Mouse (Mus musculus) stomach, embryonic 16.5 days (tissue): ENCODE measurements around the gene Acot7. TPM values are rescaled to one million over a fixed set of nuclear protein-coding genes. Genes with fewer than 3 reads are reported as not detected.
"Not testable (repeated sequence)": the region's sequence is repeated elsewhere in the genome, so short reads cannot be mapped to it uniquely, and the experiment has no call there.

ENCODE experiments used
- ATAC-seq: fragments of 200-750 bp; cut with Nextera tagmentation; 2 replicates; pipeline ENCODE4 v1.8.0; 2017; ENCODE audit warnings: moderate number of reproducible peaks, moderate TSS enrichment; ENCODE audit not compliant: insufficient read depth, low FRiP score
- H3K27ac ChIP-seq: fragments of 300-500 bp; sonication (generic); 2 replicates; pipeline ENCODE4 v1.5.1; 2014; ENCODE audit warnings: low read length
- H3K27me3 ChIP-seq: fragments of 300-500 bp; sonication (generic); 2 replicates; pipeline ENCODE4 v1.6.1; 2014; ENCODE audit warnings: low read length, control low read depth, mixed read lengths; ENCODE audit not compliant: control insufficient read depth, insufficient read depth
- H3K36me3 ChIP-seq: fragments of 300-500 bp; sonication (generic); 2 replicates; pipeline ENCODE4 v1.6.1; 2014; ENCODE audit warnings: low read length; ENCODE audit not compliant: control insufficient read depth, insufficient read depth
- H3K4me1 ChIP-seq: fragments of 300-500 bp; sonication (generic); 2 replicates; pipeline ENCODE4 v1.6.1; 2014; ENCODE audit warnings: low read length, control low read depth, mixed read lengths; ENCODE audit not compliant: control insufficient read depth, insufficient read depth
- H3K4me2 ChIP-seq: fragments of 300-500 bp; sonication (generic); 2 replicates; pipeline ENCODE4 v1.6.1; 2014; ENCODE audit warnings: low read depth, low read length, mixed read lengths
- H3K4me3 ChIP-seq: fragments of 300-500 bp; sonication (generic); replicated peaks from 2 replicates; pipeline ENCODE4 v1.5.1; 2014; ENCODE audit warnings: mild to moderate bottlenecking, low read length
- H3K9ac ChIP-seq: fragments of 300-500 bp; sonication (generic); 2 replicates; pipeline ENCODE4 v1.6.1; 2014; ENCODE audit warnings: low read length
- H3K9me3 ChIP-seq: fragments of 300-500 bp; sonication (generic); replicated peaks from 2 replicates; pipeline ENCODE4 v1.6.1; 2016; ENCODE audit warnings: low read length, control low read depth; ENCODE audit not compliant: control insufficient read depth
- WGBS: fragments of 180-500 bp; shearing (Covaris S2); extraction: QIAGEN DNeasy Blood & Tissue Kit; methylation state at CpG from one replicate; pipeline ENCODE4 v1.1.7; 2014; 5-methylcytosine and 5-hydroxymethylcytosine counted together
- polyA plus RNA-seq: library from polyadenylated mRNA; unstranded; fragments of >200 nt; fragmentation: Nextera tagmentation; extraction: Ambion mirVana; gene quantifications from 2 replicates; pipeline ENCODE4 v1.2.1, GENCODE M21; 2015

Gene Acot7
- polyA plus RNA-seq, 1 experiment from 2014 or later = 57.3 TPM

DNA sequence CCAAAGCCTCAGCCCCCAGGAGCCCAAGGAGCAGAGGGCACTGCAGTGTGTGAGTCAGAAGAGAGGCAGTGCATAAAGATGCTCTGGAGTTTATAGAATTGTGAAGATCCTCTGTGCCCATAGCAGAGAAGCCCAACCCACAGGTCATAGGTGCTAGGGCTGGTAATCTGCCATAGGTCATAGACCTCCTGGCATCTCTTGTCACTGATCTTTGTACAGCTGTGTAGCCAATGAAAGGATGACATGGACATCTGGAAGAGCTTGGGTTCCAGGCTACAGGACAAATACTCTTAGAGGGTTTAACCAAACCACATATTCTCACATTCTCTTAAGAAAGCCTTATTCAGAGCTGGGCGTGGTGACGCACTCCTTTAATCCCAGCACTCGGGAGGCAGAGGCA lies 41.7 kb downstream of the Acot7 start:
- H3K36me3 ChIP-seq = no peaks in the 10 kb centered on the region
- no peak for ATAC-seq
- no peak overlapping the region for H3K27ac ChIP-seq
- no peak overlapping the region for H3K4me2 ChIP-seq
- no peak overlapping the region for H3K9ac ChIP-seq
- no peak overlapping the region for H3K4me3 ChIP-seq
- H3K4me1 ChIP-seq = peaks cover 16% of the 10 kb centered on the region
- 89% methylated on average over 3 of the region's 3 CpGs for WGBS
- H3K27me3 ChIP-seq = no peaks in the 10 kb centered on the region
- no peaks in the 10 kb centered on the region for H3K9me3 ChIP-seq

- 57% methylated on average over 7 of the region's 7 CpGs for WGBS
- Histone ChIP-seq H3K4me1 (peaks cover 14% of the 10 kb centered on the region), H3K27ac (peak overlapping the region; percentile 30; the same call in 1 of the 2 replicates), H3K36me3 (no peaks in the 10 kb centered on the region), H3K4me3 (no peak overlapping the region), H3K27me3 (no peaks in the 10 kb centered on the region), H3K9ac (no peak overlapping the region), H3K9me3 (no peaks in the 10 kb centered on the region), H3K4me2 (no peak overlapping the region)
- no peak for ATAC-seq
These were observed 43.0 kb downstream of the Acot7 start for GRCm38 (mm10) chr4:152220771-152221410.

DNA sequence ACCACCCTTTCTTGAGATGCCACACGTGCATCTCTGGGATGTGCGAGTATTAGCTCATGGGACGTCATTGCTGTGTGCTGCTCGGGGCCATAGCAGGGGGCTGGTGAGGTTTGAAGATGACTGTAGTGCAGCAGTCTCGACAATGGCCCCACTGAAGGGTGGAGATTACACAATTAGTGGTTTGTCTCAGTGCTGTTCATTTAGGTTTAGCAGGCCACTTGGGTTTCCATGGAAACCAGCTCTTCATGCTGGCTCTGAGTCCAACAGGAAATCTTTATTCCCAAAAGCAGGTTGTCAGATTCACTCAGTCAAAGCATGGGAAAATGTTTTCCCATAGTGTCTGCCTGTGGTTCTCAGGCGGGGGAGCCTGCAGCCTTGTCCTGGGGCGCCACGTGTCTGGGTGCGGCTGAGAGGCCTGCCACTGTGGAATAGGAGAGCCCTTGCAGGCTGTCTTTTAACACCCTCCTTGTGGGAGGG lies 43.5 kb downstream of the Acot7 start:
- Histone ChIP-seq H3K36me3 (no peaks in the 10 kb centered on the region), H3K4me3 (no peak overlapping the region), H3K9ac (no peak overlapping the region), H3K9me3 (no peaks in the 10 kb centered on the region), H3K4me2 (no peak overlapping the region), H3K27ac (peak overlapping the region; percentile 30; the same call in 1 of the 2 replicates), H3K4me1 (peaks cover 14% of the 10 kb centered on the region), H3K27me3 (no peaks in the 10 kb centered on the region)
- WGBS = 37% methylated on average over 9 of the region's 9 CpGs
- ATAC-seq = peak; percentile 35; the same call in 1 of the 2 replicates

DNA sequence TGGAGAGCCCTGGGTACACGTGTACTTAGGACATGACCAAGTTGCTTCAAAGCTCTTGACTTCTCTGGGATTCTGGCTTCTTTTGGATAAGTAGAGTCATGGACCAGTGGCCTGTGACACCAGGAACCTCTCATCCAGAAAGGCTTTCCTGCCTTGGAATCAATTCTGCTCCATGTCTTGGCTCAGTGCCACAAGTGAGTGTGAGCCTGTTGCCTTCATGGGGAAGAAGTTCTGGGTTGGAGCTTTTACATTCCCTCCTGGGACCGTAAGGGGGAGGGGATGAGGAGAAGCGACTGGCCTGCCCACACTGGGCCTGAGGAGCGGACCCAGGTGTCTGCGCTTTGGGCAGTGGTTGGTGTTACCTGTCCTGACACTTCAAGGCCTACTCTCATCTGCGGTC lies 44.2 kb downstream of the Acot7 start:
- 0 out of 2 replicates have a peak, but pooled peaks have one; percentile 9 for ATAC-seq
- H3K4me1 ChIP-seq = peaks cover 14% of the 10 kb centered on the region
- H3K9ac ChIP-seq = no peak overlapping the region
- no peak overlapping the region for H3K4me2 ChIP-seq
- no peak overlapping the region for H3K27ac ChIP-seq
- 87% methylated on average over 6 of the region's 6 CpGs for WGBS
- no peaks in the 10 kb centered on the region for H3K9me3 ChIP-seq
- no peaks in the 10 kb centered on the region for H3K36me3 ChIP-seq
- no peaks in the 10 kb centered on the region for H3K27me3 ChIP-seq
- H3K4me3 ChIP-seq = no peak overlapping the region

DNA sequence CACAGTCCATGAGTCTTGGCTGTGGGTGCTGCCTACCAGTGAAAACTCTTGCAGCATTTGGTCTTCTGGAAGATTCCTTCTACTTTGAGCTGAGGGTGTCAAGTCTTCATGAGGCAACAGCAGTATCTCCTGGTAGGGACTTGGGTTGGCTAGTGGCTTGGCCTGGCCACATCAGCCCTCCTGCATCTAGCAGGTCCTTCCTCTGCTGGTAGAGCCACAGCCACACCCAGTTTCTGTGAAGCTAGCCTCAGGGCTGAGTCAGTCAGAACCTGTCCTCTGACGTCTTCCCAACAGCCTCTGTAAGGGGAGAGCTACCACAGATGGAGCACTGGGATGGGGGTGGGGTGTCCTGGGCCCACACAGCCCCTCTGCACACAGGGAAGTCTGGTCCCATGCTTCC lies 44.6 kb downstream of the Acot7 start:
- 29% methylated on average over 1 of the region's 1 CpGs for WGBS
- no peak overlapping the region for H3K4me2 ChIP-seq
- no peaks in the 10 kb centered on the region for H3K36me3 ChIP-seq
- H3K4me1 ChIP-seq = peaks cover 14% of the 10 kb centered on the region
- no peak overlapping the region for H3K4me3 ChIP-seq
- 0 out of 2 replicates have a peak, but pooled peaks have one; percentile 5 for ATAC-seq
- H3K27ac ChIP-seq = no peak overlapping the region
- H3K9me3 ChIP-seq = no peaks in the 10 kb centered on the region
- H3K9ac ChIP-seq = no peak overlapping the region
- H3K27me3 ChIP-seq = no peaks in the 10 kb centered on the region

DNA sequence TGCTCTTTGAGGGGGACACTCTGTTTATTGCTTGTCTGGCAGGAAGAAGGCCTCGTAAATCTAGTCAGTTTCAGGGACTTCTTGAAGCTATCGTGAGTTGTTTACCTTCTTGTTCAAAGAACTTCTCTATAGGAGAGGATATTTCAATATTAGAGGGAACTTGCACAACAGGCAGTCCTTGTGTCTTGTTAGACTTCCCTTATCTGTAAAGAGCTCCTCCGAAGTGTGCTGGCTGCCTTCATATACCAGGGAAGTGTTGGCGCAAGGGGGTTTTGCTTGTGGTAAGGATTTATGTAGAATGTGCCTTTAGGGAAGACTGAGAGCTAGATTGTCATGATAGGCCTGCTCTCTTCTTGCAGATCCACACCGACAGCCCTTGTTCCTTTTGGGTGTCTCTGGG lies 46.2 kb downstream of the Acot7 start:
- Histone ChIP-seq H3K27me3 (no peaks in the 10 kb centered on the region), H3K27ac (no peak overlapping the region), H3K4me2 (no peak overlapping the region), H3K4me1 (peaks cover 14% of the 10 kb centered on the region), H3K9ac (no peak overlapping the region), H3K36me3 (no peaks in the 10 kb centered on the region), H3K4me3 (no peak overlapping the region), H3K9me3 (no peaks in the 10 kb centered on the region)
- 62% methylated on average over 5 of the region's 5 CpGs for WGBS
- no peak for ATAC-seq

GRCm38 (mm10) chr4:152226901-152227486 lies 49.1 kb downstream of the Acot7 start:
- Histone ChIP-seq H3K4me1 (peaks cover 3% of the 10 kb centered on the region; the same call in 1 of the 2 replicates), H3K9ac (no peak overlapping the region), H3K27ac (no peak overlapping the region), H3K4me2 (no peak overlapping the region), H3K4me3 (no peak overlapping the region), H3K36me3 (no peaks in the 10 kb centered on the region), H3K9me3 (no peaks in the 10 kb centered on the region), H3K27me3 (no peaks in the 10 kb centered on the region)
- WGBS = 83% methylated on average over 13 of the region's 13 CpGs
- ATAC-seq = no peak

- H3K4me2 ChIP-seq = no peak overlapping the region
- 0 out of 2 replicates have a peak, but pooled peaks have one; percentile 19 for ATAC-seq
- no peak overlapping the region for H3K27ac ChIP-seq
- no peak overlapping the region for H3K9ac ChIP-seq
- H3K9me3 ChIP-seq = no peaks in the 10 kb centered on the region
- no peaks in the 10 kb centered on the region for H3K4me1 ChIP-seq
- H3K36me3 ChIP-seq = no peaks in the 10 kb centered on the region
- no peaks in the 10 kb centered on the region for H3K27me3 ChIP-seq
- no peak overlapping the region for H3K4me3 ChIP-seq
- WGBS = 80% methylated on average over 12 of the region's 12 CpGs
These were observed 50.0 kb downstream of the Acot7 start for GRCm38 (mm10) chr4:152227749-152228527.

GRCm38 (mm10) chr4:152230331-152230730 lies 52.4 kb downstream of the Acot7 start:
- H3K9ac ChIP-seq, H3K9me3 ChIP-seq, H3K4me1 ChIP-seq, H3K36me3 ChIP-seq, H3K27me3 ChIP-seq, ATAC-seq, H3K4me3 ChIP-seq, H3K27ac ChIP-seq, H3K4me2 ChIP-seq: not testable (repeated sequence)
- 37% methylated on average over 4 of the region's 4 CpGs for WGBS
